Mouse (Mus musculus) frontal cortex, postnatal 36 days (tissue): ENCODE results near the gene Ssbp3.
A peak's percentile ranks its signal among the peaks of the same experiment; 100 is the strongest.

Experiments
- DNase-seq, 2 experiments: peaks; one replicate each; pipeline ENCODE4 v3.0.0; 2022; ENCODE audit warnings: low spot score in 2 of 2

Gene Ssbp3

GRCm38 (mm10) chr4:107048568-107049162 is 138.2 kb downstream of the Ssbp3 start:
- no peak for DNase-seq

- no peak for DNase-seq
These were observed 141.4 kb downstream of the Ssbp3 start for GRCm38 (mm10) chr4:107051889-107052288.

DNA sequence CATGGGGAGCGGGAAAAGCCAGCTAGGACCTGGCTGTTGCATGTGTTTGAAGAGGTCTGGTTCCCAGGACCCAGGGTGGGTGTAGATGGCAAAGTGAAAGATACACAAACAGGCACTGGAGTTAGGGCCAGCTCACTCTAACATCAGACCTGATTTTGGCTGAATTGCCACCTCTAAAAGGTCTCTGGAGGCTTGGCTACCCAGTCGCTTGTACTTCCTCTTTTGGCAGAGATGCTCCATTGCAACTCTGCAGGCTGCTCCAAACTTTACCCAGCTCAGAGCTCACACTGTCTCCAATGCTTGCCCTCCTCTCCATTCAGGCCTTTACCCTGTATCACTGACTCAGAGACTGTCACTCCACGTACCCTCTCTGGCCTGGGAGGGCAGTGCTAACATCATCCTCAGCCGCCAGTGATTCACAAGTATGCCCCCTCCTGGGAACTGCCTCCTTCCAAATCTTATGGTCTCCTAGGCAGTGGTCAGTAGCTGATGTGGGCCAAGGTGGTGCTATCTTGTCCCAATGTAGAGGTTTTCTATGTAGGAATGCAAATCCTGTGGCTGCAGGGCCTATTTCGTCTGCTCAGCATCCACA is 142.6 kb downstream of the Ssbp3 start:
- DNase-seq: no peak

DNA sequence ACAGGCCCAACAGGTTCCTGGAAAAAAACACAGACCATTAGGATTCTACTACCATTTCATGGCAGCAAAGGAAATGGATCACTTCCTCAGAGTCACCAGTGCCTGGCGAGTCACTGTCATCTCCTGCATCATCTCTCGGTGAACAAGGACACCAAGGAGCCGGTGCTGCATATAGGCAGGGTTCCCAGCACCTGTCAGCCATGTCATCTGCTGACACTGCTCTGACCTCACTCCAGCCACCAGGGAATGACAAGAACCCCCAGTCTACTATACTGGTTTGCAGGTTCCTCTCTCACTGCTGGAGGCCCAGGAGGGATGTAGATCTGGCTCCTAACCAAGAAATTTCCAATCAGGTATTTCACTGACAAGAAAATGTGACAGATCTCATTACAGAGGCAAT is 145.6 kb downstream of the Ssbp3 start:
- no peak for DNase-seq

- DNase-seq: no peak
These were observed 147.8 kb downstream of the Ssbp3 start for GRCm38 (mm10) chr4:107058346-107058745.

GRCm38 (mm10) chr4:107058781-107059180 is 148.3 kb downstream of the Ssbp3 start:
- no peak for DNase-seq

GRCm38 (mm10) chr4:107061560-107061959 is 151.1 kb downstream of the Ssbp3 start:
- no peak for DNase-seq

DNA sequence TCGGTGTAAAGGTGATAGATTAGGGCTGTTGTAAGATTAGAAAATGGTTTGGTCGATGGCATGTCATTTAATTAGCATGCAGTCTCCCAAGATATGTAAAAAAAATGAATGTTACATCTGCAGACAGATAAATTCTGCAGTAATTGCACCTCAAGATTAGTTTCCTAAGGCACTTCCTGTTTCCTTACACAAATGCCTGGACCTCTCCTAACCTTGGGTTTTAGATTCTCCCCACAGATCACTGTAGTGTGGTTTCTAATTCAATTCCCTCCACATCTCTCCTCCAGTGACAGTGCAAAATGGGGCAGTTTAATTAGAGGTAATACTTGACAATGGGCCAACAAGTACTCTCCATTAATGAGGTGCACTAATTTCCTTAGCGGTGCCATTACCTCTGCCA is 152.7 kb downstream of the Ssbp3 start:
- no peak for DNase-seq

- DNase-seq: no peak
These were observed 154.0 kb downstream of the Ssbp3 start for GRCm38 (mm10) chr4:107064394-107065098.

- DNase-seq: peak; percentile 95 to 98
These were observed 156.0 kb downstream of the Ssbp3 start, which contains the start of the genes Mrpl37 and Cyb5rl for GRCm38 (mm10) chr4:107066252-107067124. TSS of gene Mrpl37 (minus strand) at chr4:107066868. TSS of gene Cyb5rl (plus strand) at chr4:107066988.

- no peak for DNase-seq
These were observed 156.8 kb downstream of the Ssbp3 start for GRCm38 (mm10) chr4:107067151-107067840.

GRCm38 (mm10) chr4:107072343-107072742 is 161.8 kb downstream of the Ssbp3 start:
- no peak for DNase-seq

- DNase-seq: peak in 1 of 2 experiments; percentile 37
These were observed 165.0 kb downstream of the Ssbp3 start for GRCm38 (mm10) chr4:107075456-107075855.

DNA sequence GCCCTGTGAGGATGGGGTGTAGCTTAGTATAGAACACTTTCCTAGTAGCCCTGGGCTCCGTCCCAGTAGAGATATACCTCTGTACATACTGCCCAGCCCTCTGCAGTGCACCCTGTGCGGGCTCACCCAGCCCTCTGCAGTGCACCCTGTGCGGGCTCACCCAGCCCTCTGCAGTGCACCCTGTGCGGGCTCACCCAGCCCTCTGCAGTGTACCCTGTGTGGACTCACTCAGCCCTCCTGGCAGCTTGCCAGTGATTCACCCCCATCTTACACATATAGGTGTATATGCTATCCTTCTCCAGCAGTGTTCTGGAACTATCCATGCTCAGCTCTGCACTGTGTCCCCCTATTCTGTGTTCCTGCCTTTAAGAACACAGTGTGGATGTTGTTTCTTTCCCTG is 168.4 kb downstream of the Ssbp3 start:
- DNase-seq: no peak

GRCm38 (mm10) chr4:107079716-107080115 is 169.2 kb downstream of the Ssbp3 start:
- DNase-seq: no peak

- no peak for DNase-seq
These were observed 171.7 kb downstream of the Ssbp3 start for GRCm38 (mm10) chr4:107082185-107082584.

DNA sequence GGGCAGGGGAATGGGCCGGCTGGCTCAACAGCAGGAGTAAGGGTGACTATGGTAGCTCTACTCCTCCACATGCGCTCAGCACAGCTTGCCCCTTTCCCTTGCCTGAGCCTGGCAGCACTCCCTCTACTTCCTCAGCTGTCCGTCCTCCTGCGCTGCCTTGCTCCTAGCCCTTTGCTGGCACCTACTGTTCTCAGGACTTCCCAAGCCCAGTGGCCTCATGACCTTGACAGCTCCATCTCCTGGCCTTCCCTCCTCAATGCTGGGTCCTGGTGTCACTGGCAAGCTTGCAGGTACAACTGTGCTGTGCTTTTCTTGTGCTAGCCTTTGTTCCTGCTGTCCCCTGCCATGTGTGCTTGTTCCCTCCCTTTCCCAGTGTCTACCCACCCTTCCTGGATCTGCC is 172.6 kb downstream of the Ssbp3 start:
- no peak for DNase-seq

DNA sequence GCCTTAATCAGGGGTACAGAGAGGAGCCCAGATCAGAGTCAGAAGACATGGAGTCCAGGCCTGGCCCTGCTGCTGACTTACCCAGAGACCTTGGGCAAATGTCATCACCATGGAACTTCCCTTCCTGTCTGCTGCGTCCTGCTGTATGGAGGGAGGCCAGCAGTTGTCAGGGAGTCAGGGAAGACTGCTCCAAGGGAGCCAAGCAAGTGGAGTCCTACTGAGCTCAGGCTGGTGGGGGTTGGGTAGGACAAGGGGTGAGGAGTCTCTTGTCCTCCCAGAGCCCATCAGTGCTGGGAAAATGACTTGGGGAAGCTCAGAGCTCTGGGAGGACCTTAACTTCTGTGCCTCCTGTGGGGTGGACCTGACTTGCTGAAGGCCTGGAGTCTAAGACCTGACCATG is 173.8 kb downstream of the Ssbp3 start:
- peak; percentile 21 to 22 for DNase-seq

- DNase-seq: peak; percentile 71 to 82
These were observed 174.4 kb downstream of the Ssbp3 start for GRCm38 (mm10) chr4:107084858-107085257.

- no peak for DNase-seq
These were observed 181.2 kb downstream of the Ssbp3 start for GRCm38 (mm10) chr4:107091696-107092095.

- DNase-seq: no peak
These were observed 184.1 kb downstream of the Ssbp3 start for GRCm38 (mm10) chr4:107094484-107095187.
